Mouse (Mus musculus): ENCODE data around the gene Gm39566.

Gene Gm39566

DNA sequence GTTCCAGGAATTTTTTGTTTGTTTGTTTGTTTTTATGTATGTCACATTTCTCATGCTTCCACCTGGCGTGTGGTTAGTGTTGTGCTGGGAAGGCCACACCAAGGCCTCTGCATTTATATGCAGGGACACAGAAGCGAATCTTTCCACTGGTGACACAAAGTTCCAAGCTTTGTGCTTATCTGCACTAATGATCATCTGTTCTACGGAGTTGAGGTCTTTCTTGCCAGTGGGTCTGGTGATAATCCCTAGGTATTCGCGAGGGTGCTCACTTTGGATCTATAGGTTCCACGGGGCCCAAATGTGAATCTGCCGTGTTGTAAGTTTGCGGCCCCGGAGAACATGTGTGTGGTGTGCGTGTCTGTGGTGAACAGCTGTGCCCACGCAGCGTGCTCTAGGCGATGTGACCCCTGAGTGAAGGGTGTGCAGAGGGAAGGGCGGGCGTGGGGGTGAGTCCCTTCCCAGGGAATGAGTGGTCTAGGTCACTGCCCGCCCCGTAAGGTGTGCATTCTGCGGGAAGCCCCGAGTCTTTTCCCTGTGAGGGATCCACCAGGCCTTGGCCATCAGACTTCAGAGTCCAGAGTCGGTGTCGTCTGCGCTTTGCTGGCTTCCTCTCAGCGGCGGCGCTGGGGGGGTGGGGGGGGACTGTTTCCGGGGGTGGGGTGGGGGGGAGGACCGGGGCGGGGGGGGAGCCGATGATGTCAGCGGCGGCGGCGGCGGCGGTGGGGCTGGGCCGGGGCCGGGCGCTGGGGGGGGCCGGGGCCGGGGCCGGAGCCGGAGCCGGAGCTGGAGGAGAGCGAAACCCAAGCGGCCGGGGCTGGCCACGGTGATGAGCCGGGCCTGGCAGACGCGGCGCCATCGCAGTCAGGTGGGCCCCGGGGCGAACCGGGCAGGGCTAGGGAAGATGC lies 49.6 kb downstream of the Gm39566 start, which contains the start of gene Zbtb4:
Gene Zbtb4, plus strand, starts transcription at position 692 of the 905 bp plus-strand sequence.
- no peak for DNase-seq (ENCODE audit: extremely low read depth, low read depth, low spot score)

GRCm38 (mm10) chr11:69763551-69763950 lies 51.5 kb downstream of the Gm39566 start:
- DNase-seq (ENCODE audit: extremely low read depth, low read depth, low spot score): no peak

- no peak for DNase-seq (ENCODE audit: extremely low read depth, low read depth, low spot score)
These were observed 53.2 kb downstream of the Gm39566 start, which contains the start of gene Slc35g3 for GRCm38 (mm10) chr11:69761868-69762267. Gene Slc35g3, minus strand, starts transcription at chr11:69761968.
